Mouse (Mus musculus): Measurements from ENCODE around the gene Gm32802.
"Not testable (repeated sequence)": the region's sequence is repeated elsewhere in the genome, so short reads cannot be mapped to it uniquely, and the experiment has no call there.

The Gm32802 gene

DNA sequence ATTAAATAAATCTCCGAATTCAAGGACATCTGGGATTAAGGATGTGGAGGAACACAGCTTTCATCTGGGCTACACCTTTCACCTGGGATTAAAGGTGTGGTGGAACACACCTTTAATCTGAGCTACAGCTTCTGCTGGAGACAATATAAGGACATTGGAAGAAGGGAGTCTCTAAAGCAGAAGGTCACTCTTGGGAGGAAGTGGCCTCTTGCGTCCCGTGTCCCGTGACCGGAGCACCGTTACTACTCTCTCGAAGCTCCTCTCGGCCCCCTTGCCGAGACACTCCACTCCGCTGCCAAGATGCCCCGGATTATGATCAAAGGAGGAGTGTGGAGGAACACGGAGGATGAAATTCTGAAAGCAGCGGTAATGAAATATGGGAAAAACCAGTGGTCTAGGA is at the start of gene Gm32802:
Gm32802 (plus strand) TSS at position 301 of the 400 bp plus-strand sequence.
- not testable (repeated sequence) for DNase-seq (ENCODE audit: low spot score)

DNA sequence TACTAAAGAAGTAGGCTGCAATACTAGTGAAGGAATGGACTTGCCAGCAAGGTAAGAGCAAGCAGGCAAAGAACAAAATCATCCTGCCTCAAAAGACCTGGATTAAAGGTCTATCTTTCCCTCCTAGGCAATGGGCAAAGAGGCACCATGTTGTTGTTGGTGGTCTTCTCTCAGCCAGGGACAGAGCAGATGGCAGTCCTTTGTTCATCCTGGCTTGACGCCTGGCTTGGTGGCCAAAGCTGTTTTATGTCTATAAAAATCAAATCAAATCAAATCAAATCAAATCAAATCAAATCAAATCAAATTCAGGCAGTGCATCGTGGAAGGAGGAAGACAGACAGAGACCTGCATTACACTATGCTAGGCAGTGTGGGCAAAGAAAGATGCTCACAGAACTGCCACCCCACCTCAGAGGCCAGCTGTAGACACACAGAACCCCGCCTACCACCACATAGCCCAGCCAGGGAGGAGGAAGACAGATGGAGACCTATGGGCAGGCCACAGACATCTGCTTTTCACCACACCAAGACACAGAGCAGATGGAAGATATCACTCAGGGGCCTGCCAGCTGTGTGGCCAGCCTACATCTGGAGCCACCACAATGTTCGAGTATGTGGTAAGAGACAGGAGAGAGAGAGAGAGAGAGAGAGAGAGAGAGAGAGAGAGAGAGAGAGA is 42.6 kb upstream of the Gm32802 start:
- DNase-seq (ENCODE audit: low spot score), result not testable (repeated sequence)

DNA sequence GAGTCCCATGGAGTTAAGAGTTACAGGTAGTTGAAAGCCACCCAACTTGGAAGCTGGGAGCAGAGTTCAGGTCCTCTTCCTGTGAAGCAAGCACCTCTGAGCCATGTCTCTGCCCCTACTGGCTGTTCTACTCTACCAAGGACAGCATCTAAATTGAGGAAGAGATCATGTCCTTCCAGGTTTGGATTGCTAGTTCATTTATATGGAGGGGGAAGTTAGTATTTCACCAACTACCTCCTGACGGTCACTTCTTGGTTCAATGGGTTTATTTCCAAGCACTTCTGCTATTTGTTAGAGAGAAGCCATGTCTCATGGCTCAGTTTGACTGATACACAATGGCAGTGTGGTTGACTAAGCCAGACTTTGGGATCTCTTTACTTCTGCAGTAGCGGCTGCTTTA is 30.9 kb upstream of the Gm32802 start:
- not testable (repeated sequence) for DNase-seq (ENCODE audit: low spot score)

DNA sequence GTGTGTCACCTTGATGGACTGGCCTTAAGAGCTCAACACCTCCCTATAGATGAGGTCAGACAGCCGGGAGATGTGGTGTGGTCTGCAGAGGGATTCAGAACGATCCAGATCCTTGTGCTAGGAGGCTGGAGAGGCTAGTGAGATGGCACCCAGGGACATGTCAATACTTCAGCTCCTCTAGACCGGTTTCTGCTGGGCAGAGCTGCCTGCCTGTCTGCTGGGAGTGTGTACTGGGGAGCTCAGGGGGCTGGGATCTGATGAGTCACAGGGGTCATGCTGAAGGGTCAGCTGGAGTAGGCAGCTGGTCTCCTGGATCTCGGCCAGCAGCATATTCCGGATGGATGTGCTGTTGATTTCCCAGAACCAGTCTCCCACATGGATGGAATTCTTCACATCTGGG is 25.9 kb upstream of the Gm32802 start:
- not testable (repeated sequence) for DNase-seq (ENCODE audit: low spot score)

DNA sequence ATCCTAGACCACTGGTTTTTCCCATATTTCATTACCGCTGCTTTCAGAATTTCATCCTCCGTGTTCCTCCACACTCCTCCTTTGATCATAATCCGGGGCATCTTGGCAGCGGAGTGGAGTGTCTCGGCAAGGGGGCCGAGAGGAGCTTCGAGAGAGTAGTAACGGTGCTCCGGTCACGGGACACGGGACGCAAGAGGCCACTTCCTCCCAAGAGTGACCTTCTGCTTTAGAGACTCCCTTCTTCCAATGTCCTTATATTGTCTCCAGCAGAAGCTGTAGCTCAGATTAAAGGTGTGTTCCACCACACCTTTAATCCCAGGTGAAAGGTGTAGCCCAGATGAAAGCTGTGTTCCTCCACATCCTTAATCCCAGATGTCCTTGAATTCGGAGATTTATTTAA is 17.8 kb upstream of the Gm32802 start, which contains the start of gene Gm32717:
Gm32717 (minus strand) TSS at position 101 of the 400 bp plus-strand sequence.
- DNase-seq (ENCODE audit: low spot score), result not testable (repeated sequence)

DNA sequence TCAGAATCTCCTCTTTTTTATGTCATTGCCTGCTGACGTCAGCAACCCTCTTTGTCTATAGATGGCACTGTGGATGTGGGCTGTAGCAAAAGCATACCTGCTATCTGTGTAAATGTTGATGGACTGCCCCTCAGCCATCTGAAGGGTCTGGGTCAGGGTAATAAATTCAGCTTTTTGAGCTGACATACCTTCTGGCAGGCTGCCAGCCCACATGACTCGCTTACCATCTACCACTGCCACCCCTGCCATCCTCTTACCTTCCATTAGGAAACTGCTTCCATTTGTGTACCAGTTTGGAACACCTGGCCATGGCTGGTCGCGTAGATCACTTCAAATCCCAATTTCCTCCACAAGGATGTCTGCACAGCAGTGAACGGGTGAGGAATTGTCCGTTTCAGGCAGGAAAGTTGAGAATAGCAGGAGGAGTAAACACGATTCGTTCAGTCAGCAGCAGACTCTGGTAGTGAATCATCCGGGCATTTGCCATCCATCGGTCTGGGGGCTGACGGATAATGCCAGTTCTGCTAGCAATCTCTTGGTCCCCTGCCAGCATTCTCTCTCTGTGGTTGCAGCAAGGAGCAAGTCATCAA is 9.4 kb upstream of the Gm32802 start:
- DNase-seq (ENCODE audit: low spot score), result peak; percentile 5

DNA sequence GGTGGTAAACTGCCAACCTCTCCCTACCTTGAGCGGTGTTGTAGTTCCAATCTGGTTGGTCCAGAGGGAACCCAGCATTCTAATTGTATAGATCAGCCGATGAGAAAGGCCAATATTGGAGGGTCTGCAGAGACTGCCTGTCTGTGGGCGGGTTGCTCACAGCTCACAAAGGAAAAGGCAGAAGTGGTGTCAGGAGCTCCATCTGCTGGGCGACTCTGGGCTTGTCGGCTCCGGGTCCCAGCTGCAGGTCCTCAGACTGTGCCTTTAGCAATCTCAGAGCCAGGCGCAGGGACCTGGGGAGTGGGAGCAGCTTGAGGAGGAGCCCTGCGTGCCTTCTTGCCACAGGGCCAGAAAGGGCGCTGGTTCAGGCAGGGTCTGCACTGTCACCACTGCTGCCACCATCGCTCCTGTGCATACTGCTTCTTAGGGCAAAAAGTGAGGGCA is 7.6 kb upstream of the Gm32802 start:
- DNase-seq (ENCODE audit: low spot score), result peak; percentile 28

DNA sequence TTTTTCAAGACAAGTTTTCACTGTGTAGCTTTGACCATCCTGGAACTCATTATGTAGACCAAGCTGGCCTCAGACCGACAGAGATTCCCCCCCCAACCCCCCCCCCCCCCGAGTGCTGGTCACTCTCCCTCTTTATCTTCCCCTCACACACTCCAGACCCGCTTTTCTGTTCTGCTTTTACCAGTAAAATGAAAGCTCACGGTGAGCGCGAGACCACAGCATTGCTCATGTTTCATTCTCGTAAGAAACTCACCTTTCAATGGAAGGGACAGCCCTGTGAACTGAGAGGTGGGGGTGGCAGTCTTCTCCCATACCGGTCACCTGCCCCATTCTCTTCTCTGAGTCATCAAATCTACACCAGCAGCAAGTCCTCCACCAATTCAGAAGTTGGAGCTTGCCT is 10.3 kb downstream of the Gm32802 start:
- not testable (repeated sequence) for DNase-seq (ENCODE audit: low spot score)

DNA sequence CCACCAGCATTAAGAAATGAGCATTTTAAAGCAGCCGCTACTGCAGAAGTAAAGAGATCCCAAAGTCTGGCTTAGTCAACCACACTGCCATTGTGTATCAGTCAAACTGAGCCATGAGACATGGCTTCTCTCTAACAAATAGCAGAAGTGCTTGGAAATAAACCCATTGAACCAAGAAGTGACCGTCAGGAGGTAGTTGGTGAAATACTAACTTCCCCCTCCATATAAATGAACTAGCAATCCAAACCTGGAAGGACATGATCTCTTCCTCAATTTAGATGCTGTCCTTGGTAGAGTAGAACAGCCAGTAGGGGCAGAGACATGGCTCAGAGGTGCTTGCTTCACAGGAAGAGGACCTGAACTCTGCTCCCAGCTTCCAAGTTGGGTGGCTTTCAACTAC is 12.9 kb downstream of the Gm32802 start:
- DNase-seq (ENCODE audit: low spot score), result not testable (repeated sequence)

DNA sequence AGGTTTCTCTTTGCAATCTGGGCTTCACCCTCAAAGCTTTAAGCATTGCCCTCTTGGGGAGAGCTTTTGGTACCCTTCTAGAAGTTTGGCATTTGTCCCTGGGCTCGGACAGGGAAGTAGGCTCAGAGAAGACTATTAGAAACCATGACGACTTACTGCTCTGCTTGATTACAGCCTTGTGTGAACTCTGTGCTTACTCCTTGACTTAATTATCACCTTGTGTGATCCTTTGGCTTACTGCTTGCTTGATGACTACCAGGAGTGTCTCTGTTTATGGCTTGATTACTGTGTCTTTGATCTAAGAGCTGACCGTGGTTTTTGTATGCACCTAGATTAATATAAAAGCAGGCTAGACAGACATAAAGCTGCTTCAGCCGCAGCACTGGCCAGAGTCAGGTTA is 19.6 kb downstream of the Gm32802 start:
- not testable (repeated sequence) for DNase-seq (ENCODE audit: low spot score)

DNA sequence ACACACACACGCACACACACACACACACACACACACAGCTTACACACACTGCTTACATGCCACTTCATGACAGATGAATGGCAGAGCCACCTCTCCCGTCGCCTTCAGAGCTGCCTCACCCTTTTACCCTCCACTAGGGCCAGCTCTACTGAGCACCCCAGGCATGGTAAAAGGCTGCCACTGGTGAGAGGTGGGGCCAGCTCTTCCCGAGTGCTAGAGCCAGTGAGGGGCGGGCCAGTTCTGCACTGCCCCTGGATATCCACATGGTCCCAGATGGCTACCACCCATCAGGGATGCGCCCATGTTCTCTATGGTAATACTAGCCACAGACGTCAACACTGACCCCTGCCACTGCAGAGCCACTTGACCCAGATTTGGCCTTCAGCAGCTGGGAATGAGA is 24.1 kb downstream of the Gm32802 start:
- not testable (repeated sequence) for DNase-seq (ENCODE audit: low spot score)

DNA sequence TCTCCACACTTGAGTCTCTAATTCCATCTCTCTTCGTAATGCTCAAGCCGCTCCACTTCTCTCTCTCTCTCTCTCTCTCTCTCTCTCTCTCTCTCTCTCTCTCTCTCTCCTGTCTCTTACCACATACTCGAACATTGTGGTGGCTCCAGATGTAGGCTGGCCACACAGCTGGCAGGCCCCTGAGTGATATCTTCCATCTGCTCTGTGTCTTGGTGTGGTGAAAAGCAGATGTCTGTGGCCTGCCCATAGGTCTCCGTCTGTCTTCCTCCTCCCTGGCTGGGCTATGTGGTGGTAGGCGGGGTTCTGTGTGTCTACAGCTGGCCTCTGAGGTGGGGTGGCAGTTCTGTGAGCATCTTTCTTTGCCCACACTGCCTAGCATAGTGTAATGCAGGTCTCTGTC is 24.5 kb downstream of the Gm32802 start:
- DNase-seq (ENCODE audit: low spot score), result not testable (repeated sequence)

DNA sequence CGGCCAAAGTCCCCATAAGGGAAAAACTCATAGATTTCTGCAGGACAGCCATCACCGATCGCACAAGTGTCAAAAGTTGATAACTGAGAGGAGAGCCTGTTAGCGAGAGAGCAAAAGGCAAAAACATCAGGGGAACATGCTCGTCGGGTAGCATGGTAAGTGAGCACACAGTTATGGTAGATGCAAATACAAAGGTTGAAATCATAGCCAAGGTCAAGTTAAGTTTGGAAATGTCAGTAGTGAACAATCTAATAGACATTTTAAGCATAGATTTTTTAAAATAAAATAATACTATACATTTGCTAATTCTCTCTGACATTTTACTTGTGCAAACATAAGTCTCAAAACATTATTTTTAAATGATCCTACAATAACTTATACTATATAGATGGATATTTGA is 36.5 kb downstream of the Gm32802 start, which contains the start of gene Iltifb:
Iltifb (minus strand) TSS at position 101 of the 400 bp plus-strand sequence.
- no peak for DNase-seq (ENCODE audit: low spot score)

DNA sequence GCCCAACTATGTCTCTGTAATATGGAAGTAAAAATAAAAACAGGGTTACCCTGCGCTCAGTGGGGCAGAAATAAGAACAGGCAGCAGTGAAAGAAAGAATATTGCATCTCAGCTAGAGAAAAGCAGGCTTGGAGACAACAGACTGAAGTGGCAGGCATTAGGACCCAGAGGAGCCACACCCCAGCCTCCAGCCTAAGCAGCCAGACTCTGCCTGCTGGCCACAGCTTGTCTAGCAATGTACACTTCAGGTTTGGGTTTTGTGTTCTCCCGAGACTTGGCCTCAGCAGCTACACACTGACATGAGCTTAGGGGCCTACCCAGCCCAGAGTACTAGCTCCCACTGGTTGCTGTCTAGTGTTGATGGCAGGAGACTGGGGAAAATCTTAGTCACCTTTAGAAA is 43.6 kb downstream of the Gm32802 start:
- DNase-seq (ENCODE audit: low spot score), result not testable (repeated sequence)
